Mouse (Mus musculus) natural killer cell, adult 2 months (primary cell): ENCODE measurements around the gene Eif3k.
A peak's percentile ranks its signal among the peaks of the same experiment; 100 is the strongest.

ENCODE experiments used
- DNase-seq, 2 experiments: peaks; one replicate each; pipeline ENCODE4 v3.0.0; 2022; ENCODE audit warnings: low spot score in 2 of 2

Gene Eif3k

GRCm38 (mm10) chr7:28981651-28982273 lies at the start of gene Eif3k, which contains the start of gene Map4k1:
Eif3k (minus strand) TSS chr7:28981864.
Map4k1 (plus strand) TSS chr7:28982050.
- DNase-seq, result peak; percentile 95 to 96

- no peak for DNase-seq
Measured at GRCm38 (mm10) chr7:29029690-29030656, 48.3 kb upstream of the Eif3k start.

GRCm38 (mm10) chr7:29028761-29029160 lies 47.1 kb upstream of the Eif3k start:
- no peak for DNase-seq

GRCm38 (mm10) chr7:29026811-29027210 lies 45.1 kb upstream of the Eif3k start:
- no peak for DNase-seq

GRCm38 (mm10) chr7:29026195-29026594 lies 44.5 kb upstream of the Eif3k start:
- no peak for DNase-seq

GRCm38 (mm10) chr7:29025566-29025965 lies 43.9 kb upstream of the Eif3k start:
- DNase-seq, result peak; percentile 49 to 70

GRCm38 (mm10) chr7:29023514-29023913 lies 41.9 kb upstream of the Eif3k start:
- no peak for DNase-seq

- DNase-seq, result no peak
Measured at GRCm38 (mm10) chr7:29022479-29022878, 40.8 kb upstream of the Eif3k start.

- DNase-seq, result no peak
Measured at GRCm38 (mm10) chr7:29019447-29020220, 38.0 kb upstream of the Eif3k start.

GRCm38 (mm10) chr7:29017222-29017621 lies 35.6 kb upstream of the Eif3k start:
- DNase-seq, result no peak

GRCm38 (mm10) chr7:29016440-29016839 lies 34.8 kb upstream of the Eif3k start:
- DNase-seq, result no peak

GRCm38 (mm10) chr7:29014984-29015383 lies 33.3 kb upstream of the Eif3k start:
- no peak for DNase-seq

GRCm38 (mm10) chr7:29008714-29009113 lies 27.1 kb upstream of the Eif3k start:
- DNase-seq, result peak in 1 of 2 experiments; percentile 37

GRCm38 (mm10) chr7:29008171-29008570 lies 26.5 kb upstream of the Eif3k start:
- no peak for DNase-seq

GRCm38 (mm10) chr7:29007224-29008101 lies 25.8 kb upstream of the Eif3k start:
- DNase-seq, result peak in 1 of 2 experiments; percentile 46

- DNase-seq, result peak; percentile 68 to 85
Measured at GRCm38 (mm10) chr7:29000651-29001605, 19.3 kb upstream of the Eif3k start.

GRCm38 (mm10) chr7:28993402-28993801 lies 11.7 kb upstream of the Eif3k start:
- no peak for DNase-seq

GRCm38 (mm10) chr7:28992997-28993396 lies 11.3 kb upstream of the Eif3k start:
- no peak for DNase-seq

- DNase-seq, result peak in 1 of 2 experiments; percentile 31
Measured at GRCm38 (mm10) chr7:28991616-28992015, 10.0 kb upstream of the Eif3k start.

- no peak for DNase-seq
Measured at GRCm38 (mm10) chr7:28990766-28991273, 9.2 kb upstream of the Eif3k start.
